Mouse (Mus musculus) thymus, postnatal 10 days (tissue): ENCODE measurements around the gene Anpep.

ENCODE experiments used
- DNase-seq, 2 experiments: peaks; one replicate each; pipeline ENCODE4 v3.0.0; 2021; ENCODE audit warnings: low spot score in 2 of 2

Anpep gene

GRCm38 (mm10) chr7:79860811-79861210 lies at the start of gene Anpep:
Gene Anpep, minus strand, starts transcription at chr7:79861059.
- DNase-seq, result no peak

- no peak for DNase-seq
Observed at GRCm38 (mm10) chr7:79907356-79907755, 46.5 kb upstream of the Anpep start.

- no peak for DNase-seq
Observed at GRCm38 (mm10) chr7:79906914-79907313, 46.1 kb upstream of the Anpep start.

GRCm38 (mm10) chr7:79905193-79905592 lies 44.3 kb upstream of the Anpep start:
- no peak for DNase-seq

- no peak for DNase-seq
Observed at GRCm38 (mm10) chr7:79903160-79903792, 42.4 kb upstream of the Anpep start.

- no peak for DNase-seq
Observed at GRCm38 (mm10) chr7:79900753-79901152, 39.9 kb upstream of the Anpep start.

- no peak for DNase-seq
Observed at GRCm38 (mm10) chr7:79895225-79895624, 34.4 kb upstream of the Anpep start.

- DNase-seq, result no peak
Observed at GRCm38 (mm10) chr7:79894790-79895189, 33.9 kb upstream of the Anpep start.

GRCm38 (mm10) chr7:79892576-79893428 lies 31.9 kb upstream of the Anpep start:
- DNase-seq, result no peak

- no peak for DNase-seq
Observed at GRCm38 (mm10) chr7:79890436-79891221, 29.8 kb upstream of the Anpep start.

- no peak for DNase-seq
Observed at GRCm38 (mm10) chr7:79888603-79889002, 27.7 kb upstream of the Anpep start.

GRCm38 (mm10) chr7:79883613-79884334 lies 22.9 kb upstream of the Anpep start:
- no peak for DNase-seq

GRCm38 (mm10) chr7:79881901-79882300 lies 21.0 kb upstream of the Anpep start:
- DNase-seq, result no peak

GRCm38 (mm10) chr7:79880998-79881397 lies 20.1 kb upstream of the Anpep start:
- DNase-seq, result no peak

GRCm38 (mm10) chr7:79880033-79880432 lies 19.2 kb upstream of the Anpep start:
- DNase-seq, result no peak

GRCm38 (mm10) chr7:79878455-79879025 lies 17.7 kb upstream of the Anpep start:
- no peak for DNase-seq

GRCm38 (mm10) chr7:79873407-79873806 lies 12.5 kb upstream of the Anpep start:
- no peak for DNase-seq

GRCm38 (mm10) chr7:79871797-79872345 lies 11.0 kb upstream of the Anpep start:
- no peak for DNase-seq

- no peak for DNase-seq
Observed at GRCm38 (mm10) chr7:79869072-79869719, 8.3 kb upstream of the Anpep start.

- DNase-seq, result no peak
Observed at GRCm38 (mm10) chr7:79868475-79868874, 7.6 kb upstream of the Anpep start.

GRCm38 (mm10) chr7:79867861-79868260 lies 7.0 kb upstream of the Anpep start:
- no peak for DNase-seq
